Mouse (Mus musculus) MEL (cell line): ENCODE measurements around the gene Dbil5. TPM values are rescaled to one million over a fixed set of nuclear protein-coding genes. Genes with fewer than 3 reads are reported as not detected.

Experiments
- DNase-seq: peaks from one replicate; pipeline ENCODE4 v3.0.0; 2011; ENCODE audit warnings: low read depth, low spot score
- H3K27ac ChIP-seq: 2 replicates; pipeline ENCODE4 v1.5.1; 2012; ENCODE audit warnings: low read depth, mild to moderate bottlenecking, control low read depth, low read length, moderate library complexity; ENCODE audit not compliant: control insufficient read depth
- H3K27me3 ChIP-seq, 2 experiments: fragments of 150-350 bp in 1 of 2; sonication (generic) in 1 of 2; 2 replicates each; pipeline ENCODE4 v1.6.1; 2012; ENCODE audit warnings: low read length in 2 of 2, mild to moderate bottlenecking in 2 of 2, improper control_type of control experiment in 1 of 2, moderate library complexity in 1 of 2; ENCODE audit not compliant: insufficient read depth in 2 of 2, control insufficient read depth in 1 of 2
- H3K36me3 ChIP-seq, 2 experiments: 2 replicates each; pipeline ENCODE4 v1.6.1; 2012 to 2014; ENCODE audit warnings: low read length in 2 of 2, improper control_type of control experiment in 1 of 2, inconsistent platforms in 1 of 2, mild to moderate bottlenecking in 1 of 2; ENCODE audit not compliant: insufficient read depth in 2 of 2, control insufficient read depth in 1 of 2
- H3K4me1 ChIP-seq, 2 experiments: fragments of 150-350 bp in 1 of 2; sonication (generic) in 1 of 2; 2 replicates each; pipeline ENCODE4 v1.6.1; 2012; ENCODE audit warnings: low read length in 2 of 2, improper control_type of control experiment in 1 of 2, mild to moderate bottlenecking in 1 of 2; ENCODE audit not compliant: insufficient read depth in 2 of 2, control insufficient read depth in 1 of 2
- H3K4me3 ChIP-seq, 2 experiments: fragments of 150-350 bp in 1 of 2; sonication (generic) in 1 of 2; 2 replicates each; pipeline ENCODE4 v1.5.1; 2012; ENCODE audit warnings: low read depth in 2 of 2, low read length in 2 of 2, mild to moderate bottlenecking in 2 of 2, moderate library complexity in 2 of 2, control low read depth in 1 of 2, improper control_type of control experiment in 1 of 2; ENCODE audit not compliant: control insufficient read depth in 1 of 2, insufficient read depth in 1 of 2
- H3K79me2 ChIP-seq: 2 replicates; pipeline ENCODE4 v1.6.1; 2012; ENCODE audit warnings: mild to moderate bottlenecking, low read length, moderate library complexity; ENCODE audit not compliant: control insufficient read depth, poor library complexity, insufficient read depth
- H3K9ac ChIP-seq: 2 replicates; pipeline ENCODE4 v1.6.1; 2012; ENCODE audit warnings: low read depth, mild to moderate bottlenecking, control low read depth, low read length, moderate library complexity; ENCODE audit not compliant: control insufficient read depth, poor library complexity, severe bottlenecking
- H3K9me3 ChIP-seq: fragments of 150-350 bp; sonication (generic); replicated peaks from 2 replicates; pipeline ENCODE4 v1.6.1; 2012; ENCODE audit warnings: mild to moderate bottlenecking, low read length, improper control_type of control experiment, moderate library complexity; ENCODE audit not compliant: insufficient read depth
- CHD1 ChIP-seq: IDR thresholded peaks from 2 replicates; pipeline ENCODE4 v1.6.1; 2012; ENCODE audit warnings: low read depth, mild to moderate bottlenecking, inconsistent platforms, low read length, improper control_type of control experiment
- E2F4 ChIP-seq: IDR thresholded peaks from 2 replicates; pipeline ENCODE4 v1.6.1; 2011; ENCODE audit warnings: low read depth, low read length, improper control_type of control experiment, borderline replicate concordance
- ELF1 ChIP-seq: IDR thresholded peaks from 2 replicates; pipeline ENCODE4 v1.6.1; 2014; ENCODE audit warnings: low read depth, mild to moderate bottlenecking, inconsistent platforms, low read length, improper control_type of control experiment, moderate library complexity
- EP300 ChIP-seq, 2 experiments: IDR thresholded peaks; 2 replicates each; pipeline ENCODE4 v1.6.1; 2011; ENCODE audit warnings: improper control_type of control experiment in 2 of 2, low read length in 2 of 2, low read depth in 1 of 2, mild to moderate bottlenecking in 1 of 2
- ETS1 ChIP-seq: IDR thresholded peaks from 2 replicates; pipeline ENCODE4 v1.6.1; 2012; ENCODE audit warnings: low read depth, mild to moderate bottlenecking, inconsistent platforms, low read length, improper control_type of control experiment, moderate library complexity
- GABPA ChIP-seq: IDR thresholded peaks from 2 replicates; pipeline ENCODE4 v1.6.1; 2012; ENCODE audit warnings: low read depth, mild to moderate bottlenecking, inconsistent platforms, low read length, improper control_type of control experiment, moderate library complexity
- GATA1 ChIP-seq: IDR thresholded peaks from 2 replicates; pipeline ENCODE4 v1.6.1; 2011; ENCODE audit warnings: low read depth, low read length, improper control_type of control experiment
- HCFC1 ChIP-seq: IDR thresholded peaks from 2 replicates; pipeline ENCODE4 v1.6.1; 2012; ENCODE audit warnings: low read depth, mild to moderate bottlenecking, inconsistent platforms, low read length, improper control_type of control experiment, moderate library complexity
- MAX ChIP-seq: IDR thresholded peaks from 2 replicates; pipeline ENCODE4 v1.6.1; 2011; ENCODE audit warnings: low read length, improper control_type of control experiment
- MAZ ChIP-seq: IDR thresholded peaks from 2 replicates; pipeline ENCODE4 v1.6.1; 2012; ENCODE audit warnings: low read depth, mild to moderate bottlenecking, inconsistent platforms, low read length, improper control_type of control experiment
- MEF2A ChIP-seq: IDR thresholded peaks from 2 replicates; pipeline ENCODE4 v1.6.1; 2014; ENCODE audit warnings: low read depth, mild to moderate bottlenecking, inconsistent platforms, low read length, improper control_type of control experiment; ENCODE audit not compliant: poor library complexity, insufficient replicate concordance, severe bottlenecking; ENCODE audit errors: extremely low read depth
- MXI1 ChIP-seq: IDR thresholded peaks from 2 replicates; pipeline ENCODE4 v1.6.1; 2011; ENCODE audit warnings: mild to moderate bottlenecking, low read depth, low read length, improper control_type of control experiment
- MYB ChIP-seq: IDR thresholded peaks from 2 replicates; pipeline ENCODE4 v1.6.1; 2011; ENCODE audit warnings: mild to moderate bottlenecking, low read depth, low read length, improper control_type of control experiment
- MYC ChIP-seq: IDR thresholded peaks from 2 replicates; pipeline ENCODE4 v1.6.1; 2011; ENCODE audit warnings: low read depth, mild to moderate bottlenecking, low read length, improper control_type of control experiment, moderate library complexity
- NELFE ChIP-seq: IDR thresholded peaks from 2 replicates; pipeline ENCODE4 v1.6.1; 2011; ENCODE audit warnings: low read depth, low read length, improper control_type of control experiment
- NRF1 ChIP-seq: IDR thresholded peaks from 2 replicates; pipeline ENCODE4 v1.6.1; 2014; ENCODE audit warnings: low read depth, mild to moderate bottlenecking, inconsistent platforms, low read length, improper control_type of control experiment, moderate library complexity; ENCODE audit not compliant: poor library complexity, insufficient read depth, severe bottlenecking
- POLR2A ChIP-seq, 2 experiments: IDR thresholded peaks; 2 replicates each; pipeline ENCODE4 v1.6.1; 2011 to 2012; ENCODE audit warnings: low read length in 2 of 2, mild to moderate bottlenecking in 2 of 2, control low read depth in 1 of 2, improper control_type of control experiment in 1 of 2, low read depth in 1 of 2, moderate library complexity in 1 of 2; ENCODE audit not compliant: control insufficient read depth in 1 of 2, insufficient read depth in 1 of 2, poor library complexity in 1 of 2
- POLR2AphosphoS2 ChIP-seq: IDR thresholded peaks from 2 replicates; pipeline ENCODE4 v1.6.1; 2011; ENCODE audit warnings: low read length, improper control_type of control experiment
- POLR2AphosphoS5 ChIP-seq: IDR thresholded peaks from 2 replicates; pipeline ENCODE4 v1.6.1; 2012; ENCODE audit warnings: low read depth, borderline replicate concordance, mild to moderate bottlenecking, inconsistent platforms, low read length, moderate library complexity, mixed read lengths
- RAD21 ChIP-seq: IDR thresholded peaks from 2 replicates; pipeline ENCODE4 v1.6.1; 2011; ENCODE audit warnings: mild to moderate bottlenecking, low read depth, low read length, improper control_type of control experiment
- RCOR1 ChIP-seq: IDR thresholded peaks from 2 replicates; pipeline ENCODE4 v1.6.1; 2012; ENCODE audit warnings: low read depth, mild to moderate bottlenecking, inconsistent platforms, low read length, improper control_type of control experiment
- SIN3A ChIP-seq: IDR thresholded peaks from 2 replicates; pipeline ENCODE4 v1.6.1; 2012; ENCODE audit warnings: low read length, improper control_type of control experiment, inconsistent platforms
- TBP ChIP-seq: IDR thresholded peaks from 2 replicates; pipeline ENCODE4 v1.8.0; 2011; ENCODE audit warnings: low read depth, low read length, improper control_type of control experiment
- TCF12 ChIP-seq: IDR thresholded peaks from 2 replicates; pipeline ENCODE4 v1.6.1; 2014; ENCODE audit warnings: low read depth, mild to moderate bottlenecking, inconsistent platforms, low read length, improper control_type of control experiment, moderate library complexity
- ZMIZ1 ChIP-seq: IDR thresholded peaks from 2 replicates; pipeline ENCODE4 v1.6.1; 2012; ENCODE audit warnings: low read depth, mild to moderate bottlenecking, inconsistent platforms, low read length, improper control_type of control experiment, moderate library complexity
- polyA plus RNA-seq, 2 experiments: library from polyadenylated mRNA; stranded (reverse) in 1 of 2; unstranded in 1 of 2; fragments of >175 nt in 1 of 2; fragments of >200 nt in 1 of 2; gene quantifications; 2 replicates each; pipeline versions ENCODE4 v1.2.1 to v1.2.4; 2012; ENCODE audit warnings: low replicate concordance in 2 of 2, low read depth in 1 of 2; ENCODE audit not compliant: insufficient read length in 2 of 2, insufficient read depth in 1 of 2, missing spikeins in 1 of 2
- total RNA-seq: library from RNA; depleted of rRNA; stranded (reverse); fragments of 300-350 nt; gene quantifications from 2 replicates; pipeline ENCODE4 v1.2.3, GENCODE M21; 2012

Gene Dbil5
- total and polyA plus RNA-seq, 3 experiments, result 0.62 to 0.67 TPM; not detected in 1

GRCm38 (mm10) chr11:76178726-76179494, 38.5 kb upstream of the Dbil5 start (continued):
- TF ChIP-seq EP300 (IDR thresholded peaks at IDR 0.05; ENCODE audit: low read depth in 1 of 2, low read length in 2 of 2), result peak in 1 of 2 experiments; percentile 15; a peak in 1 of 4 replicates
- no peak for TF ChIP-seq MEF2A

DNA sequence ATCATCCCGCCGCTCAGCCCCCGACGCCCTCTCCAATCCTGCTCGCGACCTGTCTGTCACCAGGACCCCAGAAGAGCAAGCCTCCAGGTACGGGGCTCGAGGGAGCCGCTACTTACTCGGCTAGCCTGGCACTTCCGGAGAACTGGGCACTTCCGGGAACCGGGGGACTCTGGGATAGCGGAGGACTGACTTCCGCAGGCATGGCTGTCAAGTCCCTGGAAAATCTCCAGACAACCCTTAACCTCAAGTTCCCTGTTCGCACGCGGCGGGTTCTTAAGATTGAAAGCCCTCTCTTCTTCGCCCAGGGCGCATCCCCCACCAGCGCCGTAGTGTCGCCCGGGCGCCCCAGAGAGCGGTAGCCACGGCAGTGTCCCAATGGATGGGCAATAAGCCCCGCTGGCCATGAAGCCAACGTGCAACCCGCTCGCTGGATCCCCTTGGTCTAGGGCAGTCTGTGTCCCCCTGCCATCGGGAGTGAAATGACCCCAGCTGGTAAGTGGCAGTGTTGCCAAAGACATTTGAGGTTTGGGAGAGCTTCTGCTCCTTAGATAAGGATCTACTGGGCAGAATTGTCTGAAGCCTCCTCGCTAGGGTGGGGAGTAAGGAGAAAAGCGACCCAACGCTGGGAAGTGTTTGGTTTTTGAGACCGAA, 37.8 kb upstream of the Dbil5 start, which contains the start of the genes Vps53 and Fam57a:
Vps53 (minus strand) TSS at position 153 of the 651 bp plus-strand sequence.
Fam57a (plus strand) TSS at position 177 of the 651 bp plus-strand sequence.
- TF ChIP-seq GABPA (0 out of 2 replicates have a peak, but pooled peaks have one; percentile 28), E2F4 (no peak), MYC (peak; percentile 90), MXI1 (peak; percentile 99), MYB (no peak), GATA1 (peak; percentile 82), TCF12 (peak; percentile 65), TBP (peak; percentile 81), ZMIZ1 (0 out of 2 replicates have a peak, but pooled peaks have one; percentile 44), ETS1 (0 out of 2 replicates have a peak, but pooled peaks have one; percentile 35), MAZ (peak; percentile 80; the same call in 1 of the 2 replicates), EP300 (IDR thresholded peaks at IDR 0.05; ENCODE audit: low read depth in 1 of 2, low read length in 2 of 2) (peak in 1 of 2 experiments; percentile 15; a peak in 2 of 4 replicates), MEF2A (no peak), ELF1 (peak; percentile 100), POLR2AphosphoS5 (no peak), HCFC1 (peak; percentile 95), MAX (peak; percentile 90), RCOR1 (peak; percentile 55), CHD1 (peak; percentile 78; the same call in 1 of the 2 replicates), POLR2A (IDR thresholded peaks at IDR 0.05; ENCODE audit: control insufficient read depth in 1 of 2, insufficient read depth in 1 of 2, low read depth in 1 of 2, low read length in 2 of 2, poor library complexity in 1 of 2) (peak; percentile 79 to 96), SIN3A (peak; percentile 100), RAD21 (no peak), NRF1 (0 out of 2 replicates have a peak, but pooled peaks have one; percentile 5), NELFE (peak; percentile 85), POLR2AphosphoS2 (peak; percentile 86; the same call in 1 of the 2 replicates)
- Histone ChIP-seq H3K4me3 (peak within 1 kb of the TSS; percentile 76 to 78), H3K27ac (peak within 1 kb of the TSS; percentile 69), H3K4me1 (peaks cover 7 to 9% of the 10 kb centered on the region in 2 experiments), H3K27me3 (no peaks in the 10 kb centered on the region), H3K9me3 (no peaks in the 10 kb centered on the region), H3K36me3 (peaks cover 1 to 13% of the 10 kb centered on the region in 2 experiments; a peak in 3 of 4 replicates), H3K79me2 (peaks cover 23% of the 10 kb centered on the region), H3K9ac (peak within 1 kb of the TSS; percentile 85)
- DNase-seq, result peak; percentile 98
